Mouse (Mus musculus): Measurements from ENCODE around the gene Mrtfb.
"Not testable (repeated sequence)": the region's sequence is repeated elsewhere in the genome, so short reads cannot be mapped to it uniquely, and the experiment has no call there.

- TF ChIP-seq CTCF (IDR thresholded peaks at IDR 0.05; ENCODE audit: low read depth, low read length); POLR2A (IDR thresholded peaks at IDR 0.05; ENCODE audit: borderline replicate concordance, low read depth, low read length): not testable (repeated sequence)
Measured at GRCm38 (mm10) chr16:13286425-13286824, 30.1 kb downstream of the Mrtfb start.

Data from bone marrow macrophage, adult 2 months (primary cell).